Mouse (Mus musculus): ENCODE results near the gene Fabp3. TPM values are rescaled to one million over a fixed set of nuclear protein-coding genes. Genes with fewer than 3 reads are reported as not detected.

Gene Fabp3
- total RNA-seq, 2 experiments from 2014 or later = 198 to 207 TPM

GRCm38 (mm10) chr4:130286531-130286930, 21.9 kb upstream of the Fabp3 start:
- DNase-seq (ENCODE audit: low spot score in 2 of 2) = no peak
- intact Hi-C loops (cut with DNase I) = no loop called here

GRCm38 (mm10) chr4:130289824-130290223, 18.6 kb upstream of the Fabp3 start:
- DNase-seq (ENCODE audit: low spot score in 2 of 2) = no peak
- intact Hi-C loops (cut with DNase I) = loop anchor here (5.0 kb wide), 1 partner anchor 43 kb away; no protein-coding TSS in a partner anchor

GRCm38 (mm10) chr4:130292271-130292670, 16.1 kb upstream of the Fabp3 start:
- intact Hi-C loops (cut with DNase I) = loop anchor here (2.0 to 5.0 kb wide), 2 partner anchors 45 to 93 kb away; no protein-coding TSS in a partner anchor
- DNase-seq (ENCODE audit: low spot score in 2 of 2) = peak; percentile 48 to 75

GRCm38 (mm10) chr4:130294513-130294912, 13.9 kb upstream of the Fabp3 start:
- no peak for DNase-seq (ENCODE audit: low spot score in 2 of 2)
- intact Hi-C loops (cut with DNase I) = loop anchor here (5.0 kb wide), 1 partner anchor 47 kb away; no protein-coding TSS in a partner anchor

GRCm38 (mm10) chr4:130295047-130295745, 13.2 kb upstream of the Fabp3 start:
- intact Hi-C loops (cut with DNase I) = no loop called here

GRCm38 (mm10) chr4:130296243-130296965, 12.0 kb upstream of the Fabp3 start:
- intact Hi-C loops (cut with DNase I) = no loop called here
- DNase-seq (ENCODE audit: low spot score in 2 of 2) = no peak

More at GRCm38 (mm10) chr4:130295047-130295745, 13.2 kb upstream of the Fabp3 start:
- DNase-seq (ENCODE audit: low spot score in 2 of 2) = no peak

- intact Hi-C loops (cut with DNase I) = no loop called here
These were observed 11.3 kb upstream of the Fabp3 start for GRCm38 (mm10) chr4:130297123-130297529.

GRCm38 (mm10) chr4:130298877-130299628, 9.3 kb upstream of the Fabp3 start:
- no peak for DNase-seq (ENCODE audit: low spot score in 2 of 2)
- intact Hi-C loops (cut with DNase I) = no loop called here

More at GRCm38 (mm10) chr4:130297123-130297529, 11.3 kb upstream of the Fabp3 start:
- no peak for DNase-seq (ENCODE audit: low spot score in 2 of 2)

GRCm38 (mm10) chr4:130299629-130300018, 8.8 kb upstream of the Fabp3 start:
- DNase-seq (ENCODE audit: low spot score in 2 of 2) = no peak
- intact Hi-C loops (cut with DNase I) = no loop called here

GRCm38 (mm10) chr4:130302285-130302870, 6.0 kb upstream of the Fabp3 start:
- intact Hi-C loops (cut with DNase I) = no loop called here
- DNase-seq (ENCODE audit: low spot score in 2 of 2) = no peak

GRCm38 (mm10) chr4:130304746-130305145, 3.6 kb upstream of the Fabp3 start:
- no peak for DNase-seq (ENCODE audit: low spot score in 2 of 2)
- intact Hi-C loops (cut with DNase I) = no loop called here

GRCm38 (mm10) chr4:130306796-130307630, 1.4 kb upstream of the Fabp3 start:
- no peak for DNase-seq (ENCODE audit: low spot score in 2 of 2)

GRCm38 (mm10) chr4:130307851-130308230, 554 bp upstream of the Fabp3 start:
- DNase-seq (ENCODE audit: low spot score in 2 of 2) = peak; percentile 41 to 58
- intact Hi-C loops (cut with DNase I) = no loop called here

More at GRCm38 (mm10) chr4:130306796-130307630, 1.4 kb upstream of the Fabp3 start:
- intact Hi-C loops (cut with DNase I) = no loop called here

GRCm38 (mm10) chr4:130309254-130309653, 859 bp downstream of the Fabp3 start:
- intact Hi-C loops (cut with DNase I) = no loop called here
- DNase-seq (ENCODE audit: low spot score in 2 of 2) = no peak

GRCm38 (mm10) chr4:130312526-130312925, 4.1 kb downstream of the Fabp3 start:
- intact Hi-C loops (cut with DNase I) = no loop called here
- no peak for DNase-seq (ENCODE audit: low spot score in 2 of 2)

- intact Hi-C loops (cut with DNase I) = no loop called here
- DNase-seq (ENCODE audit: low spot score in 2 of 2) = no peak
These were observed 5.2 kb downstream of the Fabp3 start for GRCm38 (mm10) chr4:130313552-130313951.

- intact Hi-C loops (cut with DNase I) = no loop called here
- peak in 1 of 2 experiments; percentile 29 for DNase-seq (ENCODE audit: low spot score in 2 of 2)
These were observed 7.6 kb downstream of the Fabp3 start for GRCm38 (mm10) chr4:130315771-130316527.

GRCm38 (mm10) chr4:130316691-130317090, 8.3 kb downstream of the Fabp3 start:
- intact Hi-C loops (cut with DNase I) = no loop called here
- DNase-seq (ENCODE audit: low spot score in 2 of 2) = no peak
